Mouse (Mus musculus): ENCODE results near the gene Mrps11. TPM values are rescaled to one million over a fixed set of nuclear protein-coding genes. Genes with fewer than 3 reads are reported as not detected.
A peak's percentile ranks its signal among the peaks of the same experiment; 100 is the strongest.

Gene Mrps11
- total and polyA plus RNA-seq, 3 experiments = 38.0 to 40.6 (median 40.5) TPM

GRCm38 (mm10) chr7:78752961-78753360 lies 30.0 kb upstream of the Mrps11 start:
- Histone ChIP-seq H3K27me3 (ENCODE audit: control insufficient read depth, insufficient read depth, low read length) (no peaks in the 10 kb centered on the region), H3K36me3 (ENCODE audit: control insufficient read depth, insufficient read depth, low read length) (no peaks in the 10 kb centered on the region), H3K4me1 (ENCODE audit: control insufficient read depth, insufficient read depth, low read length) (no peaks in the 10 kb centered on the region), H3K4me3 (no peak overlapping the region), H3K27ac (no peak overlapping the region), H3K9ac (ENCODE audit: low read depth, low read length) (no peak overlapping the region), H3K79me2 (replicated peaks; ENCODE audit: control insufficient read depth, insufficient read depth, low read length) (no peaks in the 10 kb centered on the region)
- TF ChIP-seq EP300 (IDR thresholded peaks at IDR 0.05; ENCODE audit: insufficient read depth, low read depth, low read length) = no peak
- no peak for TF ChIP-seq POLR2A (IDR thresholded peaks at IDR 0.05; ENCODE audit: insufficient read depth, low read depth, low read length)
- TF ChIP-seq CTCF (IDR thresholded peaks at IDR 0.05) = no peak
- DNase-seq = no peak
- intact Hi-C loops (cut with DNase I) = no loop called here
- 80% methylated on average over 4 of the region's 4 CpGs for WGBS

- intact Hi-C loops (cut with DNase I) = no loop called here
- 67% methylated on average over 7 of the region's 7 CpGs for WGBS
- H3K4me1 ChIP-seq (ENCODE audit: control insufficient read depth, insufficient read depth, low read length) = no peaks in the 10 kb centered on the region
Observed at GRCm38 (mm10) chr7:78753752-78754457, 29.0 kb upstream of the Mrps11 start.

GRCm38 (mm10) chr7:78754458-78755000 lies 28.4 kb upstream of the Mrps11 start:
- Histone ChIP-seq H3K4me3 (no peak overlapping the region), H3K27ac (no peak overlapping the region), H3K27me3 (ENCODE audit: control insufficient read depth, insufficient read depth, low read length) (no peaks in the 10 kb centered on the region), H3K9ac (ENCODE audit: low read depth, low read length) (no peak overlapping the region), H3K4me1 (ENCODE audit: control insufficient read depth, insufficient read depth, low read length) (no peaks in the 10 kb centered on the region), H3K79me2 (replicated peaks; ENCODE audit: control insufficient read depth, insufficient read depth, low read length) (no peaks in the 10 kb centered on the region), H3K36me3 (ENCODE audit: control insufficient read depth, insufficient read depth, low read length) (no peaks in the 10 kb centered on the region)
- WGBS = 61% methylated on average over 8 of the region's 8 CpGs
- DNase-seq = no peak
- TF ChIP-seq CTCF (IDR thresholded peaks at IDR 0.05) = no peak
- no peak for TF ChIP-seq POLR2A (IDR thresholded peaks at IDR 0.05; ENCODE audit: insufficient read depth, low read depth, low read length)
- no peak for TF ChIP-seq EP300 (IDR thresholded peaks at IDR 0.05; ENCODE audit: insufficient read depth, low read depth, low read length)
- intact Hi-C loops (cut with DNase I) = no loop called here

More at GRCm38 (mm10) chr7:78753752-78754457, 29.0 kb upstream of the Mrps11 start:
- H3K27ac ChIP-seq = no peak overlapping the region
- H3K4me3 ChIP-seq = no peak overlapping the region
- no peak for TF ChIP-seq EP300 (IDR thresholded peaks at IDR 0.05; ENCODE audit: insufficient read depth, low read depth, low read length)
- TF ChIP-seq POLR2A (IDR thresholded peaks at IDR 0.05; ENCODE audit: insufficient read depth, low read depth, low read length) = no peak
- no peak for TF ChIP-seq CTCF (IDR thresholded peaks at IDR 0.05)
- no peaks in the 10 kb centered on the region for H3K36me3 ChIP-seq (ENCODE audit: control insufficient read depth, insufficient read depth, low read length)
- H3K9ac ChIP-seq (ENCODE audit: low read depth, low read length) = no peak overlapping the region
- no peaks in the 10 kb centered on the region for H3K79me2 ChIP-seq (replicated peaks; ENCODE audit: control insufficient read depth, insufficient read depth, low read length)
- H3K27me3 ChIP-seq (ENCODE audit: control insufficient read depth, insufficient read depth, low read length) = no peaks in the 10 kb centered on the region
- DNase-seq = no peak

GRCm38 (mm10) chr7:78763801-78764200 lies 19.1 kb upstream of the Mrps11 start:
- H3K79me2 ChIP-seq (replicated peaks; ENCODE audit: control insufficient read depth, insufficient read depth, low read length) = no peaks in the 10 kb centered on the region
- no peak overlapping the region for H3K27ac ChIP-seq
- intact Hi-C loops (cut with DNase I) = no loop called here
- no peak overlapping the region for H3K9ac ChIP-seq (ENCODE audit: low read depth, low read length)
- no peak overlapping the region for H3K4me3 ChIP-seq
- TF ChIP-seq CTCF (IDR thresholded peaks at IDR 0.05) = no peak
- TF ChIP-seq POLR2A (IDR thresholded peaks at IDR 0.05; ENCODE audit: insufficient read depth, low read depth, low read length) = no peak
- TF ChIP-seq EP300 (IDR thresholded peaks at IDR 0.05; ENCODE audit: insufficient read depth, low read depth, low read length) = no peak
- no peaks in the 10 kb centered on the region for H3K4me1 ChIP-seq (ENCODE audit: control insufficient read depth, insufficient read depth, low read length)
- DNase-seq = no peak
- H3K27me3 ChIP-seq (ENCODE audit: control insufficient read depth, insufficient read depth, low read length) = no peaks in the 10 kb centered on the region
- 87% methylated on average over 3 of the region's 3 CpGs for WGBS
- H3K36me3 ChIP-seq (ENCODE audit: control insufficient read depth, insufficient read depth, low read length) = no peaks in the 10 kb centered on the region

GRCm38 (mm10) chr7:78765215-78765631 lies 17.7 kb upstream of the Mrps11 start:
- Histone ChIP-seq H3K36me3 (ENCODE audit: control insufficient read depth, insufficient read depth, low read length) (no peaks in the 10 kb centered on the region), H3K9ac (ENCODE audit: low read depth, low read length) (no peak overlapping the region), H3K4me1 (ENCODE audit: control insufficient read depth, insufficient read depth, low read length) (no peaks in the 10 kb centered on the region), H3K4me3 (no peak overlapping the region), H3K27me3 (ENCODE audit: control insufficient read depth, insufficient read depth, low read length) (no peaks in the 10 kb centered on the region), H3K79me2 (replicated peaks; ENCODE audit: control insufficient read depth, insufficient read depth, low read length) (no peaks in the 10 kb centered on the region), H3K27ac (no peak overlapping the region)
- 64% methylated on average over 5 of the region's 5 CpGs for WGBS
- DNase-seq = no peak
- intact Hi-C loops (cut with DNase I) = no loop called here
- TF ChIP-seq EP300 (IDR thresholded peaks at IDR 0.05; ENCODE audit: insufficient read depth, low read depth, low read length) = no peak
- no peak for TF ChIP-seq POLR2A (IDR thresholded peaks at IDR 0.05; ENCODE audit: insufficient read depth, low read depth, low read length)
- no peak for TF ChIP-seq CTCF (IDR thresholded peaks at IDR 0.05)

- no peaks in the 10 kb centered on the region for H3K36me3 ChIP-seq (ENCODE audit: control insufficient read depth, insufficient read depth, low read length)
- TF ChIP-seq CTCF (IDR thresholded peaks at IDR 0.05) (peak; percentile 67), EP300 (IDR thresholded peaks at IDR 0.05; ENCODE audit: insufficient read depth, low read depth, low read length) (no peak), POLR2A (IDR thresholded peaks at IDR 0.05; ENCODE audit: insufficient read depth, low read depth, low read length) (no peak)
- H3K4me1 ChIP-seq (ENCODE audit: control insufficient read depth, insufficient read depth, low read length) = no peaks in the 10 kb centered on the region
- H3K27me3 ChIP-seq (ENCODE audit: control insufficient read depth, insufficient read depth, low read length) = no peaks in the 10 kb centered on the region
- DNase-seq = peak; percentile 31 to 52
- no peak overlapping the region for H3K27ac ChIP-seq
- H3K9ac ChIP-seq (ENCODE audit: low read depth, low read length) = no peak overlapping the region
- 23% methylated on average over 18 of the region's 18 CpGs for WGBS
- no peak overlapping the region for H3K4me3 ChIP-seq
- intact Hi-C loops (cut with DNase I) = loop anchor here (2.0 kb wide), 1 partner anchor 53 kb away; no protein-coding TSS in a partner anchor
- no peaks in the 10 kb centered on the region for H3K79me2 ChIP-seq (replicated peaks; ENCODE audit: control insufficient read depth, insufficient read depth, low read length)
Observed at GRCm38 (mm10) chr7:78766019-78766683, 16.8 kb upstream of the Mrps11 start.

Data from heart, adult 2 months (tissue).